Mouse (Mus musculus) NIH3T3 (cell line): ENCODE measurements around the gene Mctp1.
"Not testable (repeated sequence)": the region's sequence is repeated elsewhere in the genome, so short reads cannot be mapped to it uniquely, and the experiment has no call there.

Source experiments
- DNase-seq: peaks from one replicate; pipeline ENCODE4 v3.0.0-alpha.2; 2012; ENCODE audit warnings: low read depth

The Mctp1 gene

DNA sequence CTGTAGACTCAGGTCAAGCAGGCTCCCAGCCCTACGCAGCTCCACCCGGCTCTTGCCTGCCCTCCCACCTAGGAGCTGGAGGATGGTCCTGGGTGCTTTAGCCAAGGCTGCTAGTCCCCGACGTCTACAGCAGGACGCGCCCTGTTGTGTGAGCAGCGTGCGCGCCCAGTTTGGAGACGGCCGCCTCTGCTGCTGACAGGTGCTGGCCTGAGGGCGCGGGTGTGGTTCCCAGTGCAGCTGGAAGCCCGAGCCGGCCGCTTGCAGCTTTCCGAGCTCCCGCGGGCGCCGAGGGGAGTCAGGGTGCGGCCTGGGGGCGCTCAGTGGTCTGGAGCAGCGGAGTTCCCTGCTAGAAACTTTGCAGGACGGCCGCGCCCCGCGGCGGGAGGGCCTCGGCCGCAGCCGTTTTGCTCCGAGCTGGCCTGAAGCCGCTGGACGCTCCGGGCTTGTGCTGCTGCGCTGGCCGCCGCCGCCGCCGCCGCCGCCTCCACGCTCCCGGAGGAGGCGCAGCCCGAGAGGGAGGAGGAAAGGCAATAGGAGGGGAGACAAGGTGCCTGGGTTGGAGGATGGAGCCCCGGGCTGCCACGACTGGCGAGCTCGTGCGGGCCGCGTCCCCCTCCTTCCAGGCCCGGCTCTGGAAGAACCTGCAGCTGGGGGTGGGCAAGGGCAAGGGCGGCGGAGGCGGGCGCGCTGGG lies at the start of gene Mctp1:
Mctp1 (plus strand) TSS at position 564 of the 692 bp plus-strand sequence.
- DNase-seq: no peak

DNA sequence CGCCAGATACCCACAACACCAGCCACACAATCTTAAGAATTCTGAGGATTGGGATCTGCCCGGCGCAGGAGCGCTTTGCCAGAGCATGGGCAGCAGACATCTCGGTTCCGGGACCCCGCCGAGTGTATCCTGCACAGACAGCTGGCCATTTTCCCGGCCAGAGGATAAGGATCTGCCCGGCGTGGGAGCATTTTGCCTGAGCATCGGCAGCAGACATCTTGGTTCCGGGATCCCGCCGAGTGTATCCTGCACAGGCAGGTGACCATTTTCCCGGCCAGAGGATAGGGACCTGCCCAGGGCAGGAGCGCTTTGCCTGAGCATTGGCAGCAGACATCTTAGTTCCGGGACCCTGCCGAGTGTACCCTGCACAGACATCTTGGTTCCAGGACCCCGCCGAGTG lies 38.4 kb upstream of the Mctp1 start:
- not testable (repeated sequence) for DNase-seq

DNA sequence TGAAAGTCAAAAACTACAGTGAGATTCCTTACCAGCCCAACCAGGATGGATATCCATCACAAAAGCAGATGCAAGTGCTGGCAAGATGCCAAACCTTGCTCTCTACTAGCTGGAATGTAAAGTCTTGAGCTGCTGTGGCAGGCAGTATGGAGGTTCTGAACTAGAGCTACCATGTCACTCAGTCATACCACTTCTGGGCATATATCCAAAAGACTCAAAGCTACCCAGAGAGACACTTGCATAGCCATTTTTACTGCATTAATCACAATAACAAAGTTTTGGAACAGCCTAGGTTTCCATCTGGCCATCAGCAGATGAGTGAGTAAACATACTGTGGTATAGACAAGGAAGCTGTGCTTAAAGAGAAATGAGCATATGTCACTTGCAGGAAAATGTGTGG lies 25.6 kb upstream of the Mctp1 start:
- DNase-seq: peak; percentile 22

DNA sequence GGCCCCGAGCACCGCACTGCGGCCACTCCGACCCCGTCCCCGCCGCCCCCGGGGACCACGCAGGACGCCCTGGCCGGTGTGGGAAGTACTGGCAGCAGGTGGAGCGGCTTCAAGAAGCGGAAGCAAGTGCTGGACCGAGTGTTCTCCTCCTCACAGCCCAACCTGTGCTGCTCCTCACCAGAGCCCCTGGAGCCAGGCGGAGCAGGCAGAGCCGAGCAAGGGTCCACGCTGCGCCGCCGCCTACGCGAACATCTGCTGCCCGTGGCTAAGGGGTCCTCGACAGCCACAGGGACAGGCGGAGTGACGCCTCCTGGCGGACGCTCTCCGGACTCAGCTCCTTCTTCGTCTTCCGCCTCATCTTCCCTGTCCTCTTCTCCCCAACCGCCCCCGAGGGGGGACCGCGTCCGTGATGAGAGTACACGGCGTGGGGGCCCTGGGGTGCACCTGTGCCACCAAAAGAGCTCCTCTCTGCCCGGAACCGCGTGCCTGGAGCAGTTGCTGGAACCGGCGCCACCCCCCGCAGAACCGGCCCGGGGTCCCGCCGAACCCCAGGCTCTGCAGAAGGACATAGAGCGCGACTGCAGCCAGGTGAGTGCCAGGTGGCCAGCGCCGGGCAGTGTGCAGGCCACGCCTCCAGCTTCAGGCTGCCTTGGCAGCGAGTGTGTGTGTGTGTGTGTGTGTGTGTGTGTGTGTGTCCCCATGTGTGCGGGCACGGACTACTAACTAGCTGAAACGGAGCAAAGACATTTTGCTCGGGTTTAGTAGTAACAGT lies 515 bp downstream of the Mctp1 start:
- DNase-seq: no peak

- DNase-seq: no peak
These were observed 4.3 kb downstream of the Mctp1 start for GRCm38 (mm10) chr13:76388615-76389014.

DNA sequence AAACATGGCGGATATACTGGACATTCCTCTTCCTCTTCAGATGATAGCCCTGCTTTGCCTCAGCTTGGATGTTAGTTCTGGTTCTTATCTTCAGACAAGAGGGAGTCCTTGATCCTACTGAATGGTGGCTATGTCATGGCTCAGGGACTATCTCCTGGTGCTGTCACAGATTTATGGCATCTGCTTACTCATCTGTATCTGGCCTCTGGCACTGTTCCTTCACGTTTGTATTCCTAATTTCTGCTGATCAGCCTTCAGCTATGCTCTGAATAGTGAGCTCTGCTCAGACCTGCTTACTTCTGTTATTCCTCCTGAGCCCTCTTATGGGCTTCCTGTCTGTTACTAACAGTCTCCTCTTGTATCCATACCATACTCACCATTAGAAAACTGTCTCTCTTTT lies 7.6 kb downstream of the Mctp1 start:
- DNase-seq: no peak

- DNase-seq: no peak
These were observed 8.8 kb downstream of the Mctp1 start for GRCm38 (mm10) chr13:76393106-76393505.

DNA sequence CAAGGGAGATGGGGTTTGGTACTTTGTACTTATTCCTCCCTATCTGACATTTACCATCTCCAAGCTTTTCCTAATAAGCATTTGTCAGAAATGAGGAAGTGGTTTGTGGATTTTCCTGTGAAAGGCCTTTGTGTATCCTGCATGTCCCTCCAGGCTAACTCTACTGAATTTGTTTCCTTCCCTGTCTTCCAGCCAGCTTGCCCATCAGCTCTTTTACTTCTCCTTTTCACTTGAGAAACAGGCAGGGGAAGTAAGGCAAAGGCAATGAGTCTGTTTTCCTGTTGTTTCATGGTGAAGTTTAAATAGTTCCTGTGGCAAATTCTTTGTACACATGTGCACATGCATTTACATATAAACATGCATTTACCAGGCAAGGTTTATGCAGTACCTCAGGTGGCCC lies 11.6 kb downstream of the Mctp1 start:
- no peak for DNase-seq

- DNase-seq: no peak
These were observed 25.0 kb downstream of the Mctp1 start for GRCm38 (mm10) chr13:76409296-76409695.

GRCm38 (mm10) chr13:76410665-76411064 lies 26.3 kb downstream of the Mctp1 start:
- no peak for DNase-seq

- DNase-seq: no peak
These were observed 31.0 kb downstream of the Mctp1 start for GRCm38 (mm10) chr13:76415346-76415745.

DNA sequence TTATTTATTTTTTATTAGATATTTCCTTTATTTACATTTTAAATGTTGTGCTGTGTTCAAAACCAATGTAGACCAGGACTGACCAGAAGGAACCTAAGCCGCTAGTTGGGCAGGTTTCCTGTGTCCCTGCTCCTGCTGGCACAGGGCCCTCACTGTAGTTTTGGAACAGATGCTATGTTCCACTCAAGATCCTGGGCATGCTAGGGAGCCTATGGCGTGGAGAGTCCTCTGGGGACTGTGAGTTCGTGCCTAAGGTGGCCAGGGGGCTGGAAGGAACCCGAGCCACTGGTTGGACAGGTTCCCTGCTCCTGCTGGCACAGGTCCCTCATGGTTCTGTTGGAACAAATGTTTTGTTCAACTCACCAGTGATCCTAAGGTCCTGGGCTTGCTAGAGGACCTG lies 35.8 kb downstream of the Mctp1 start:
- no peak for DNase-seq

- no peak for DNase-seq
These were observed 36.7 kb downstream of the Mctp1 start for GRCm38 (mm10) chr13:76421075-76421474.

DNA sequence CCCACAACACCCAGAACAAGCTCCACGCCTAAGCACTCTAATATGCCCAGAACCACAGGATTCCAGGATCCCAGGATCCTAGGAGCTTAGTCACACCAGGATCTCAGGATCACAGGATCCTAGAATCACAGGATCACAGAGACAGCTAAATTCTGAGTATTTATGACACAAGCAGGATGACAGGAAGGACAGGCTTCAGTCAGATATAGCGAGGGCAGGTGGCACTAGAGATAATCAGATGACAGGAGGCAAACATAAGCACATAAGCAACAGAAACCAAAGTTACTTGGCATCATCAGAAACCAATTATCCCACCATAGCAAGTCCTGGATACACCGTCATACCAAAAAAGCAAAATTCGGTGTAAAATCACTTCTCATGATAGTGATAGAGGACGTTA lies 37.8 kb downstream of the Mctp1 start:
- no peak for DNase-seq

DNA sequence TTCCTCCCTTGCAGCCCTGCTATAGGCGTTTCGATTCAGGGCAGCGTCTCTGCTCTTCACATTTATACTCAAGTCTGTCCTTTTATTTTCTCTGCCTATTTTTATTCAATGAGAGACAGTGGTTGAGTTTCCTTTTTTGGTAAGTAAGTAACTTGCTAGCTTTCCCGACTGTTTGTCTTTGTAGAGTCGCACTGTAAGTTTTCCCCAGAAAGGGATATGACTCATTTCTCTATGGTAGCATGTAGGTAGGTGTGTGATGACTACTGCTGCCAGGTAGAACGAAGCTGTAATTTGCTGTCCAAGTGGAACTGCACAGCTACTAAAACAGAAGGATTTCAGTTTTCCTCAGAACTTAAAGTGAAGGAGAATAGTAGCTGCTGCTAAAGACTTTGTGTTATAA lies 45.1 kb downstream of the Mctp1 start:
- no peak for DNase-seq

DNA sequence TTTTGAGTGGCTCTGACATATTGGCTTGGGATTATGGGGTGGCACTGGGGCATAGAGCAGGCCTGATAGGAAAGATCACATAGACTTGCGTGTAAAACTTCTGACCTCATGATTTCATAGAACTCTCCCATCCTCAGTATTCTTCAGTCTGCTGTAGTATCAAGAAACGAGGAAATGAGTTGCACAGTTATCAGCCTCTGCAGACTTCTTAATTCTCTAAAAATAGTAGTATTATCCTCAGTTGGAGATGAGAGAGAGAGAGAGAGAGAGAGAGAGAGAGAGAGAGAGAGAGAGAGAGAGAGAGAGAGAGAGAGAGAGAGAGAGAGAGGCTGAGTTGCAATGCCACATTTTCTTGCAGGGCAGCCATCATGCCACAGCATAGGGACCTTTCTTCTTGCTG lies 45.6 kb downstream of the Mctp1 start:
- DNase-seq: no peak

DNA sequence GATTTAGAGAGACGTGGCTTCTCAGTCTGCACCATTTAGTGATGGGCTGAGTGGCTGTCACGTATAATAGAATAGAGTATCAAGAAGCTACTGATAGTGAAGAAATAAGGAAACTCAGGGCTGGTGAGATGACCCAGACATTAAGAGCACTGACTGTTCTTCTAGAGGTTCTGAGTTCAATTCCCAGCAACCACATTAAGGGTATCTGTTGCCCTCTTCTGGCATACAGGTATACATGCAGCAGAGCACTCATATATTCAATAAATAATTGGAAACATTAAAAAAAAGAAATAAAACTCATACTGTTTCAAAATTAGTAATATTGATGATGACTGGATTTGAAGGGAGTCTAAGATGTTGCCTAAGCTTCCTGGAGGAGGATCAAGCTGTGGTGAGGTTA lies 47.6 kb downstream of the Mctp1 start:
- DNase-seq: no peak

DNA sequence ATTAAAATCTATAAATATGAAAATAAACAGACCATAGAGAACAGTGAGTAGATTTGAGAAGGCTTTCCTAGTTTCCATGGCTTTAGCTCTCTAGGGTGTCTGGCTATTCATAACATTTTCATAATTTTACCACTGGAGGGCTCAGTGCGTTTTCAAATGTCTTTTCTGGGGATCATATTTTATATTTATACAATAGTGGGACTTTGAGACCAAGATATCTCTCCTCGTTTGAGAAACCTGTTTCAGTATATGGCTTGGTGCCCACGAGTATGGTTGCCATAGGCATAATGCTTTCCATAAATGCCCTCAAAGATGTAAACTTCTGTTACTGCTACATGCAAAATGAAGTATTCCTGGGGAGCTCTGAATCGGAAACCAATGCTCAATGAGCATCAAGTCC lies 49.1 kb downstream of the Mctp1 start:
- DNase-seq: no peak

DNA sequence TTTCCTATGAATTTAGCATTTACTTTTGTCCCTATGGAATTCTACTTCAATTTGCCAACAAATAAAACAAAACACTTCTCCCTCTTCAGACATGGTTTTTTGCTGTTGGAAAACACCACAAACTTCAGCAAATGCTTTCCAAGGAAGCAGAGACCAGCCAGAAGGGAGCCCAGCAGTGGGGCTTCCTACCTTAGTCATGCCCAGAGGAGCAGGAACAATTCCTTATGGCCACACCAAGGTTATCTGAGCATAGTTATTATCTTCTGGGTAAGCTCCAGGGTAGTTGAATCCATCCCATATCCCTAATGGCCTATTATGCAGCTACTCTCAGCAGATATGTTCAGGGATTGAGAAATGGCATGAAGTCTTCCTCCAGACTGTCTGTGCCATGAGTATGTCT lies 52.1 kb downstream of the Mctp1 start:
- DNase-seq: no peak

GRCm38 (mm10) chr13:76438765-76439164 lies 54.4 kb downstream of the Mctp1 start:
- DNase-seq: no peak

DNA sequence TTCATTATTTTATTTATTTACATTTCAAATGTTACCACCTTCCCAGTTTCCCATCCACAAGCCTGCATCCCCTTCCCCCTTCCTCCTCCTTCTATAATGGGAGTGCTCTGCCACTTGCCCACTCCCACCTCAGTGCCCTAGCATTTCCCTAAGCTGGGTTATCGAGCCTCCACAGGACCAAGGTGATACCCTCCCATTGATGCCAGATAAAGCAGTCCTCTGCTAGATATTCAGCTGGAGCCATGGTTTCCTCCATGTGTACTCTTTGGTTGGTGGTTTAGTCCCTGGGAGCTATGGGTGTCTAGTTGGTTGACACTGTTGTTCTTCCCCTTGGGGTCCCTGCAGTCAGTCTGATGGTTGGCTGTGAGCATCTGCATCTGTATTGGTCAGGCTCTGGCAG lies 61.7 kb downstream of the Mctp1 start:
- no peak for DNase-seq

DNA sequence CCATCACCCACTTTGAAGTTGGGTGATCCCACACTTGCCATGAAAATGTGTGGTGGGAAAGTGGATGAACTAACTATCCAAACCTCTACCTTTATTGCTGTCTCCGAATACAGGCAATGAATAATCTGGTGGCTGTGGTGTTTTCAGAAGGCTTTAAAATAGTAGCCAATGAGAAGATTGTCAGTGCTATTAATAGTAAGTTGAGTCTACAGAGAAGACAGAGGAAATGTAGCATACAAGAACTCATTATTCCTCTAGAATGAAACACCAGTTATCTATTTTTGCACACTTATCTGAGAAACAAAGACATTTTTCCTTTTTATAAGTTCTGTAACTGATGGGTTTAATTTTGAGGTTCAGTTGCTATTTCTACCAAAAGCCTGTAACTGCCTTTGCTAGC lies 63.2 kb downstream of the Mctp1 start:
- DNase-seq: no peak

DNA sequence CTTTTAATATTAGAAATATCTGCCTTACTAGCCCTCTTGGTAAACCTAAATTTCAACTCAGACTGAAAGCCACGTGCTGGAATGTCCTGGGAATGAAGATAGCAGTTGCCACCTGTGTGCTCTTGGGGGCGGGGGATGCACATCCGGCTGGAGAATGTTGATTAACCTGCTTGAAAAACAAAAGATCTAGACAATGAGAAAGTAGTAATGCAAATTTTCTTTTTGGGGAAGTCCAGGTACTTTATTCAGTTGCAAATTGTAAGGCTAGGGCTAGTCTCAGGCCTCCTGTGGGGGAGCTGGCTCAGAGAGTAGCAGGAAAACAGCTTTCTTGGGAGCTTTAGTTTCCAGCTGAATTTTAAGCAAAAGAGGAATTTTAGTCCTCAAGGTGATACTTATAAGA lies 67.2 kb downstream of the Mctp1 start:
- not testable (repeated sequence) for DNase-seq

GRCm38 (mm10) chr13:76481601-76482000 lies 97.3 kb downstream of the Mctp1 start:
- no peak for DNase-seq
